Mouse (Mus musculus) liver, embryonic 14.5 days (tissue): ENCODE results near the gene Rxfp4. TPM values are rescaled to one million over a fixed set of nuclear protein-coding genes. Genes with fewer than 3 reads are reported as not detected.

Experiments
- ATAC-seq: fragments of 200-750 bp; cut with Nextera tagmentation; 2 replicates; pipeline ENCODE4 v1.8.0; 2017; ENCODE audit warnings: moderate number of reproducible peaks, mild to moderate bottlenecking, moderate library complexity; ENCODE audit not compliant: insufficient read depth
- DNase-seq, 3 experiments: peaks; one replicate each; pipeline ENCODE4 v3.0.0-alpha.2; 2012 to 2013; ENCODE audit warnings: low read depth in 3 of 3, low spot score in 3 of 3
- H3K27ac ChIP-seq: fragments of 300-500 bp; sonication (generic); 2 replicates; pipeline ENCODE4 v1.5.1; 2014; ENCODE audit warnings: moderate library complexity, mild to moderate bottlenecking, control low read depth, inconsistent platforms
- H3K27me3 ChIP-seq: fragments of 300-500 bp; sonication (generic); 2 replicates; pipeline ENCODE4 v1.6.1; 2014; ENCODE audit warnings: mild to moderate bottlenecking, low read length, moderate library complexity; ENCODE audit not compliant: control insufficient read depth, insufficient read depth
- H3K36me3 ChIP-seq: fragments of 300-500 bp; sonication (generic); replicated peaks from 2 replicates; pipeline ENCODE4 v1.6.1; 2014; ENCODE audit warnings: low read depth; ENCODE audit not compliant: control insufficient read depth, insufficient read depth
- H3K4me1 ChIP-seq, 2 experiments: fragments of 200-500 bp in 1 of 2; fragments of 300-500 bp in 1 of 2; sonication (generic) in 1 of 2; replicated peaks; 2 replicates each; pipeline ENCODE4 v1.6.1; 2012 to 2014; ENCODE audit warnings: antibody characterized with exemption in 1 of 2, inconsistent platforms in 1 of 2, low read length in 1 of 2; ENCODE audit not compliant: control insufficient read depth in 2 of 2, insufficient read depth in 2 of 2
- H3K4me2 ChIP-seq: fragments of 300-500 bp; sonication (generic); 2 replicates; pipeline ENCODE4 v1.6.1; 2014; ENCODE audit warnings: low read depth, mild to moderate bottlenecking, control low read depth, moderate library complexity
- H3K4me3 ChIP-seq, 2 experiments: fragments of 200-500 bp in 1 of 2; fragments of 300-500 bp in 1 of 2; sonication (generic) in 1 of 2; 2 replicates each; pipeline ENCODE4 v1.5.1; 2012 to 2014; ENCODE audit warnings: low read depth in 2 of 2, low read length in 2 of 2, mild to moderate bottlenecking in 2 of 2, control low read depth in 1 of 2, inconsistent platforms in 1 of 2, moderate library complexity in 1 of 2; ENCODE audit not compliant: insufficient read depth in 1 of 2
- H3K9ac ChIP-seq: fragments of 300-500 bp; sonication (generic); replicated peaks from 2 replicates; pipeline ENCODE4 v1.6.1; 2014; ENCODE audit warnings: mild to moderate bottlenecking, control low read depth, moderate library complexity
- H3K9me3 ChIP-seq: fragments of 300-500 bp; sonication (generic); 2 replicates; pipeline ENCODE4 v1.6.1; 2016; ENCODE audit warnings: low read length, mixed read lengths; ENCODE audit not compliant: control insufficient read depth
- CTCF ChIP-seq: IDR thresholded peaks from 2 replicates; pipeline ENCODE4 v1.5.1; 2016; ENCODE audit warnings: antibody characterized with exemption, low read depth, control low read depth
- EP300 ChIP-seq: IDR thresholded peaks from 2 replicates; pipeline ENCODE4 v1.6.1; 2016; ENCODE audit warnings: antibody characterized with exemption, low read depth
- WGBS: fragments of 180-500 bp; shearing (Covaris S2); extraction: QIAGEN DNeasy Blood & Tissue Kit; methylation state at CpG from one replicate; pipeline ENCODE4 v1.1.7; 2014; ENCODE audit not compliant: insufficient replicate concordance; 5-methylcytosine and 5-hydroxymethylcytosine counted together
- polyA plus RNA-seq, 2 experiments: library from polyadenylated mRNA; depleted of rRNA in 1 of 2; stranded (reverse) in 1 of 2; unstranded in 1 of 2; fragments of >200 nt; fragmentation: Nextera tagmentation in 1 of 2; extraction: Ambion mirVana in 1 of 2; gene quantifications; 2 replicates each; pipeline versions ENCODE4 v1.2.1 to v1.2.3; 2012 to 2014

The Rxfp4 gene
- polyA plus RNA-seq, 2 experiments = not detected

GRCm38 (mm10) chr3:88629244-88629643 is 23.7 kb downstream of the Rxfp4 start:
- H3K9ac ChIP-seq = no peak overlapping the region
- no peak overlapping the region for H3K4me3 ChIP-seq
- peaks cover 3% of the 10 kb centered on the region for H3K36me3 ChIP-seq
- WGBS = 77% methylated on average over 13 of the region's 13 CpGs
- TF ChIP-seq EP300 (no peak), CTCF (no peak)
- no peaks in the 10 kb centered on the region for H3K27me3 ChIP-seq
- DNase-seq (no peak), ATAC-seq (no peak)
- peaks cover 10 to 30% of the 10 kb centered on the region in 2 experiments for H3K4me1 ChIP-seq
- no peak overlapping the region for H3K27ac ChIP-seq
- H3K9me3 ChIP-seq = no peaks in the 10 kb centered on the region
- H3K4me2 ChIP-seq = no peak overlapping the region

DNA sequence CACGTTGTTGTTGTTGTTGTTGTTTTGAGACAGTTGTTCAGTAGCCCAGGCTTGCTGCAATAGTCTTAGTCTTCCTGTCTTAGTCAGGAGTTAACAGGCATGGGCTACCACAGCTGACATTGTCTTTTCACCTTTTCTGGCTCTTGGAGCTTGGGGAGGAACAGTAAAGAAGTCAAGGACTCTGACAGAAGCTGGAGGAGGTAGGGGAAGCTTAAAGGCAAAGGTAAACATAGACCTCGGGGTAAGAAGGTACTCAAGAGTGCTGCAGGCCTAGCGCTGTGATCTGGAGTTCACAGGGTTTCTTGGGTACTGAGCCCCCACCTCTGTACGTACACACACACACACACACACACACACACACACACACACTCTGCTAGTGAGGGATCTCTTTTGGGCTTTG is 24.2 kb downstream of the Rxfp4 start:
- WGBS = 51% methylated on average over 4 of the region's 4 CpGs
- no peaks in the 10 kb centered on the region for H3K9me3 ChIP-seq
- ATAC-seq (no peak), DNase-seq (no peak)
- no peaks in the 10 kb centered on the region for H3K27me3 ChIP-seq
- H3K9ac ChIP-seq = no peak overlapping the region
- no peaks in the 10 kb centered on the region; the same call in 1 of the 2 replicates for H3K36me3 ChIP-seq
- H3K4me3 ChIP-seq = no peak overlapping the region
- H3K27ac ChIP-seq = no peak overlapping the region
- H3K4me1 ChIP-seq = peaks cover 10 to 35% of the 10 kb centered on the region in 2 experiments
- TF ChIP-seq EP300 = no peak
- TF ChIP-seq CTCF = no peak
- H3K4me2 ChIP-seq = no peak overlapping the region

GRCm38 (mm10) chr3:88627535-88627934 is 25.4 kb downstream of the Rxfp4 start:
- H3K4me1 ChIP-seq = peaks cover 10 to 40% of the 10 kb centered on the region in 2 experiments
- TF ChIP-seq EP300 (no peak), CTCF (no peak)
- no peaks in the 10 kb centered on the region; the same call in 1 of the 2 replicates for H3K36me3 ChIP-seq
- H3K27ac ChIP-seq = no peak overlapping the region
- DNase-seq = no peak
- no peak overlapping the region for H3K4me3 ChIP-seq
- no peak overlapping the region for H3K4me2 ChIP-seq
- 55% methylated on average over 2 of the region's 2 CpGs for WGBS
- H3K9me3 ChIP-seq = no peaks in the 10 kb centered on the region
- no peak for ATAC-seq
- H3K9ac ChIP-seq = no peak overlapping the region
- no peaks in the 10 kb centered on the region for H3K27me3 ChIP-seq

DNA sequence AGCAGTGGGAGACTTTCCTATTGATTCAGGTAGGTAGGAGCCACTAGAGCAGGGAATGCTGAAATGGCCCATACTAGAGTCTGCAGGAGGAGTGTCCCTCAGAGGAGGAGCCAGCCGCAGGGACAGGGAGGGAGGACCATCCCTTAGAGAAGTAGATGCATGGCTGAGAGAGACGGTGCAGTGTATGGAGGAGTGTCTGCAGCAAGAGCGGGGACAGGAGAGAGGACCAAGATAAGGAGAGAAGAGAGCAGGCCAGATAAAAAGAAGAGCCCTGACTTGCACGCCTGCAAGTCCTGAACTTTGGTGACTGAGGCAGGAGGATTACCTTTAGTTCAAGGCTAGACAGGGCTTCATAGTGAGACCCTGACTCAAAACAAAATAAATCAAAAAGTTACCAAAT is 25.8 kb downstream of the Rxfp4 start:
- Histone ChIP-seq H3K9me3 (no peaks in the 10 kb centered on the region), H3K36me3 (no peaks in the 10 kb centered on the region; the same call in 1 of the 2 replicates), H3K27ac (no peak overlapping the region), H3K4me3 (no peak overlapping the region), H3K27me3 (no peaks in the 10 kb centered on the region), H3K9ac (no peak overlapping the region), H3K4me1 (peaks cover 13 to 41% of the 10 kb centered on the region in 2 experiments), H3K4me2 (no peak overlapping the region)
- ATAC-seq = peak; percentile 78
- no peak for DNase-seq
- 4% methylated on average over 4 of the region's 4 CpGs for WGBS
- no peak for TF ChIP-seq EP300
- TF ChIP-seq CTCF = no peak

- H3K4me1 ChIP-seq = peaks cover 13 to 43% of the 10 kb centered on the region in 2 experiments
- H3K27ac ChIP-seq = no peak overlapping the region
- no peak for ATAC-seq
- no peak for TF ChIP-seq CTCF
- TF ChIP-seq EP300 = no peak
- H3K9me3 ChIP-seq = no peaks in the 10 kb centered on the region
- no peak overlapping the region for H3K4me3 ChIP-seq
- H3K27me3 ChIP-seq = no peaks in the 10 kb centered on the region
- H3K4me2 ChIP-seq = no peak overlapping the region
- WGBS = 63% methylated on average over 7 of the region's 7 CpGs
- H3K36me3 ChIP-seq = no peaks in the 10 kb centered on the region; the same call in 1 of the 2 replicates
- no peak overlapping the region for H3K9ac ChIP-seq
- no peak for DNase-seq
Observed at GRCm38 (mm10) chr3:88626316-88626715, 26.6 kb downstream of the Rxfp4 start.
